Mouse (Mus musculus) right cerebral cortex, postnatal 4 days (tissue): ENCODE measurements at regions not wholly inside any gene's neighbourhood (a gene's known extent, or its start where the extent isn't known, plus 50 kb on each side); places are given as distances from the start of the nearest gene placed in this dataset.

Experiments
- DNase-seq: peaks from one replicate; pipeline ENCODE4 v3.0.0-alpha.2; 2022

DNA sequence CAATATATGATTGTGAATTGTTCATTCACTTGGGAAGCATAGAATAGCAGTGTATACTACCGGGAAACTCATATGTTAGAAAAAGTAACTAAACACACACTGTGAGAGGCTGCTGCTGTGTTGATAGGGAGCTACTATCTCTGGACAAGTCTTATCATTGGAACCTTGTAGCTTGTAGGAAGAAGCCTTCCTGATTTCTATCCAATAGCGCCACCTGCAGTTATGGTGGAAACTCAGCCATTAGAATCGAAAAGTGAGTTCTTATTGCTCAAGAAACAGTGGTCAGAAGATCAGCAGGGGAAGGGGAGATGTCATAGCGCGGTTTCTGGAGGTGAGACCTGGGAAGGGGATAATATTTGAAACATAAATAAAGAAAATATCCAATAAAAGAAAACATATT is 1245.1 kb upstream of the Cdh6 start:
- peak; percentile 5 for DNase-seq

DNA sequence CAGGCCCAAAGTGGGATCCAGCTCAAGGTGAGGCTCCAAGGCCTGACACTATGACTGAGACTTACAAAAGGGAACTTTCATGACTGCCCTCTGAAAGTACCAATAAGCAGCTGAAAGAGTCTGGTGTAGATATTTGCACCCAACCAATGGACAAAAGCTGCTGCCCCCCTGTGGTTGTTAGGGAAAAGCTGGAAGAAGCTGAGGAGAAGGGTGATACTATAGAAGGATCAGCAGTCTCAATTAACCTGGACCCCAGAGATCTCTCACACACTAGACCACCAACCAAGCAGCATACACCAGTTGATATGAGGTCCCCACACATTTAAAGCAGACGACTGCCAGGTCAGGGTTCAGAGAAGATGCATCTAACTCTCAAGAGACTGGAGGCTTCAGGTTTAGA is 1211.9 kb upstream of the Cdh6 start:
- no peak for DNase-seq

DNA sequence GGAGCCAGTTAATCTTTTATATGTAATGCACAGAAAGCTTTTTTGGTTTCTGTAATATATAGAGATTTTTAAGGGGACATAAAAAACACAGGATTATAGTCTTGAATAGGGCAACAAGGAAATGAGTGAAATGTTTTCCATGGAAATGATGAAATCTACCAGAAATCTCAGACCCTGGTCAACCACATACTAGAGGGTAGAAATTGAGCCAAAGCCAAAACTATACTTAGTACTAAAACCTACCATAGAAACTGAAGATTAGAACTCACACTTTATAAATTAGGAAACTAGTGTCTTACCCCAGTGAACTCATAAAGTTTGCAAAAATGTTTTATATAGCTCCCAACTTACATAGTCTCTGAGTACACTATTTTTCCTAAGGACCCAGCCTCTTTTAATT is 1204.9 kb upstream of the Cdh6 start:
- DNase-seq = no peak
